Mouse (Mus musculus) adrenal gland, postnatal 25 days (tissue): Measurements from ENCODE around the gene Scarb2. TPM values are rescaled to one million over a fixed set of nuclear protein-coding genes. Genes with fewer than 3 reads are reported as not detected.
"Not testable (repeated sequence)": the region's sequence is repeated elsewhere in the genome, so short reads cannot be mapped to it uniquely, and the experiment has no call there.

ENCODE experiments used
- DNase-seq: peaks from one replicate; pipeline ENCODE4 v3.0.0; 2021; ENCODE audit warnings: mixed read lengths
- long read RNA-seq: library from polyadenylated mRNA; stranded (forward); transcript quantifications from one replicate; pipeline ENCODE4 v2.0.0, GENCODE M21; 2021
- total RNA-seq: library from RNA; stranded (reverse); gene quantifications from 2 replicates; pipeline ENCODE4 v1.2.3, GENCODE M21; 2021

The Scarb2 gene
- total RNA-seq, result 62.2 and 65.1 TPM in 2 replicates
- long read RNA-seq, full-length matches to known transcripts, result 66 of 79 reads
- long read RNA-seq, partial matches to known transcripts, result 2 of 79 reads
- long read RNA-seq, other reads (novel, unspliced or antisense), result 11 of 79 reads

- no peak for DNase-seq
Observed at GRCm38 (mm10) chr5:92506733-92507132, at the start of gene Scarb2. Gene Scarb2 (minus strand): TSS chr5:92506833.

- no peak for DNase-seq
Observed at GRCm38 (mm10) chr5:92555905-92556304, 49.3 kb upstream of the Scarb2 start.

- no peak for DNase-seq
Observed at GRCm38 (mm10) chr5:92554891-92555511, 48.4 kb upstream of the Scarb2 start, which contains the start of gene Fam47e. Gene Fam47e (plus strand): TSS chr5:92555069.

- no peak for DNase-seq
Observed at GRCm38 (mm10) chr5:92554443-92554842, 47.8 kb upstream of the Scarb2 start.

- no peak for DNase-seq
Observed at GRCm38 (mm10) chr5:92553939-92554338, 47.3 kb upstream of the Scarb2 start.

- no peak for DNase-seq
Observed at GRCm38 (mm10) chr5:92552611-92553010, 46.0 kb upstream of the Scarb2 start.

GRCm38 (mm10) chr5:92539698-92540097 is 33.1 kb upstream of the Scarb2 start:
- DNase-seq, result no peak

GRCm38 (mm10) chr5:92524821-92525258 is 18.2 kb upstream of the Scarb2 start:
- peak; percentile 3 for DNase-seq

- DNase-seq, result not testable (repeated sequence)
Observed at GRCm38 (mm10) chr5:92521131-92521530, 14.5 kb upstream of the Scarb2 start.

- no peak for DNase-seq
Observed at GRCm38 (mm10) chr5:92512066-92512465, 5.4 kb upstream of the Scarb2 start.

- DNase-seq, result no peak
Observed at GRCm38 (mm10) chr5:92511256-92511655, 4.6 kb upstream of the Scarb2 start.

- DNase-seq, result no peak
Observed at GRCm38 (mm10) chr5:92508853-92509252, 2.2 kb upstream of the Scarb2 start.

GRCm38 (mm10) chr5:92506301-92506729 is 318 bp downstream of the Scarb2 start:
- DNase-seq, result peak; percentile 10

- peak; percentile 98 for DNase-seq
Observed at GRCm38 (mm10) chr5:92505402-92505865, 1.2 kb downstream of the Scarb2 start.

- DNase-seq, result peak; percentile 24
Observed at GRCm38 (mm10) chr5:92504676-92505400, 1.8 kb downstream of the Scarb2 start.

GRCm38 (mm10) chr5:92503856-92504618 is 2.6 kb downstream of the Scarb2 start:
- DNase-seq, result no peak

GRCm38 (mm10) chr5:92503356-92503847 is 3.2 kb downstream of the Scarb2 start:
- DNase-seq, result no peak

GRCm38 (mm10) chr5:92499378-92499777 is 7.3 kb downstream of the Scarb2 start:
- DNase-seq, result no peak

- DNase-seq, result no peak
Observed at GRCm38 (mm10) chr5:92498661-92499060, 8.0 kb downstream of the Scarb2 start.

- no peak for DNase-seq
Observed at GRCm38 (mm10) chr5:92498225-92498624, 8.4 kb downstream of the Scarb2 start.

GRCm38 (mm10) chr5:92495771-92496409 is 10.7 kb downstream of the Scarb2 start:
- no peak for DNase-seq

- DNase-seq, result no peak
Observed at GRCm38 (mm10) chr5:92495291-92495690, 11.3 kb downstream of the Scarb2 start.
